Mouse (Mus musculus) midbrain, postnatal 0 days (tissue): ENCODE data around the gene Car7. TPM values are rescaled to one million over a fixed set of nuclear protein-coding genes. Genes with fewer than 3 reads are reported as not detected.
A peak's percentile ranks its signal among the peaks of the same experiment; 100 is the strongest.

ENCODE experiments used
- ATAC-seq: fragments of 200-750 bp; cut with Nextera tagmentation; 2 replicates; pipeline ENCODE4 v1.8.0; 2017; ENCODE audit warnings: moderate number of reproducible peaks, mild to moderate bottlenecking, moderate TSS enrichment, moderate library complexity; ENCODE audit not compliant: low FRiP score
- DNase-seq: peaks from one replicate; pipeline ENCODE4 v3.0.0-alpha.2; 2015; ENCODE audit warnings: low spot score
- H3K27ac ChIP-seq: fragments of 300-500 bp; sonication (generic); 2 replicates; pipeline ENCODE4 v1.5.1; 2014; ENCODE audit warnings: low read depth, mild to moderate bottlenecking, low read length, mixed read lengths
- H3K27me3 ChIP-seq: fragments of 300-500 bp; sonication (generic); 2 replicates; pipeline ENCODE4 v1.6.1; 2014; ENCODE audit warnings: low read length, control low read depth, mixed read lengths; ENCODE audit not compliant: insufficient read depth
- H3K36me3 ChIP-seq: fragments of 300-500 bp; sonication (generic); 2 replicates; pipeline ENCODE4 v1.6.1; 2014; ENCODE audit warnings: low read length, control low read depth, mixed read lengths; ENCODE audit not compliant: insufficient read depth
- H3K4me1 ChIP-seq: fragments of 300-500 bp; sonication (generic); 2 replicates; pipeline ENCODE4 v1.6.1; 2014; ENCODE audit warnings: mild to moderate bottlenecking, control low read depth, antibody characterized with exemption, low read length, mixed read lengths; ENCODE audit not compliant: insufficient read depth
- H3K4me2 ChIP-seq: fragments of 300-500 bp; sonication (generic); 2 replicates; pipeline ENCODE4 v1.6.1; 2014; ENCODE audit warnings: low read depth, mild to moderate bottlenecking, low read length, mixed read lengths; ENCODE audit not compliant: poor library complexity, severe bottlenecking
- H3K4me3 ChIP-seq: fragments of 300-500 bp; sonication (generic); 2 replicates; pipeline ENCODE4 v1.5.1; 2014; ENCODE audit warnings: low read depth, mild to moderate bottlenecking, low read length, moderate library complexity
- H3K9ac ChIP-seq: fragments of 300-500 bp; sonication (generic); replicated peaks from 2 replicates; pipeline ENCODE4 v1.6.1; 2014; ENCODE audit warnings: mild to moderate bottlenecking, low read length, moderate library complexity, mixed read lengths; ENCODE audit not compliant: poor library complexity, severe bottlenecking
- H3K9me3 ChIP-seq: fragments of 300-500 bp; sonication (generic); 2 replicates; pipeline ENCODE4 v1.6.1; 2016; ENCODE audit warnings: low read length, control low read depth
- CTCF ChIP-seq: IDR thresholded peaks from 2 replicates; pipeline ENCODE4 v1.5.1; 2016; ENCODE audit warnings: antibody characterized with exemption, mild to moderate bottlenecking
- WGBS: fragments of 180-500 bp; shearing (Covaris S2); extraction: QIAGEN DNeasy Blood & Tissue Kit; methylation state at CpG from one replicate; pipeline ENCODE4 v1.1.7; 2014; 5-methylcytosine and 5-hydroxymethylcytosine counted together
- polyA plus RNA-seq: library from polyadenylated mRNA; unstranded; fragments of >200 nt; fragmentation: Nextera tagmentation; extraction: Ambion mirVana; gene quantifications from 2 replicates; pipeline ENCODE4 v1.2.1, GENCODE M21; 2015
- total RNA-seq: library from RNA; depleted of rRNA; stranded (reverse); fragments of >200 nt; gene quantifications from 2 replicates; pipeline ENCODE4 v1.2.3, GENCODE M21; 2014

Car7 gene
- total and polyA plus RNA-seq, 2 experiments from 2014 or later = 1.6 to 2.3 TPM

- 2% methylated on average over 9 of the region's 9 CpGs for WGBS
- DNase-seq = no peak
- H3K9ac ChIP-seq = peak overlapping the region; percentile 74
- peak overlapping the region; percentile 70 for H3K27ac ChIP-seq
- H3K4me2 ChIP-seq = peak overlapping the region; percentile 79
- ATAC-seq = 0 out of 2 replicates have a peak, but pooled peaks have one; percentile 2
- peaks cover 14% of the 10 kb centered on the region for H3K36me3 ChIP-seq
- H3K27me3 ChIP-seq = no peaks in the 10 kb centered on the region
- H3K4me1 ChIP-seq = no peaks in the 10 kb centered on the region
- H3K9me3 ChIP-seq = no peaks in the 10 kb centered on the region
- TF ChIP-seq CTCF = no peak
- H3K4me3 ChIP-seq = peak overlapping the region; percentile 69
Measured at GRCm38 (mm10) chr8:104591856-104592255, 57.4 kb downstream of the Car7 start.

DNA sequence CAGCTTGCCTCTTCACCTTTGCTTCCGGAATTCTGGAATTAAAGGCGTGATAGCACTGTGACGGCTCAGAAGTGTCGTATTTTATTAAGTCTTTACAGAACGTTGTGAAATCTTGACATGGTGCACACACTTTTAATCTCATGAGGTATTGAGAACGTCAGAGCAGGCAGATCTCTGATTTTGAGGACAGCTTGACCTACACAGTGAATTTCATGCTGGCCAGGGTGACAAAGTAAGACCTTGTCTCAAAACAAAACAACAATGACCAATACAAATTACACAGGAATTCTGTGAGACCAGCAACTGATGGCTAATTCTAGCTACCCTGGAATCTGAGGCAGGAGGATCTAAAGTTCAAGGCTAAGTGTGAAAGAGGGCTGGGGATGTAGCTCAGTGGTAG is 58.1 kb downstream of the Car7 start:
- Histone ChIP-seq H3K36me3 (peaks cover 14% of the 10 kb centered on the region), H3K4me1 (no peaks in the 10 kb centered on the region), H3K27me3 (no peaks in the 10 kb centered on the region), H3K9me3 (no peaks in the 10 kb centered on the region), H3K27ac (no peak overlapping the region), H3K4me3 (peak overlapping the region; percentile 69; the same call in 1 of the 2 replicates), H3K9ac (peak overlapping the region; percentile 74; the same call in 1 of the 2 replicates), H3K4me2 (peak overlapping the region; percentile 79)
- WGBS = 54% methylated on average over 6 of the region's 6 CpGs
- DNase-seq (no peak), ATAC-seq (no peak)
- no peak for TF ChIP-seq CTCF

DNA sequence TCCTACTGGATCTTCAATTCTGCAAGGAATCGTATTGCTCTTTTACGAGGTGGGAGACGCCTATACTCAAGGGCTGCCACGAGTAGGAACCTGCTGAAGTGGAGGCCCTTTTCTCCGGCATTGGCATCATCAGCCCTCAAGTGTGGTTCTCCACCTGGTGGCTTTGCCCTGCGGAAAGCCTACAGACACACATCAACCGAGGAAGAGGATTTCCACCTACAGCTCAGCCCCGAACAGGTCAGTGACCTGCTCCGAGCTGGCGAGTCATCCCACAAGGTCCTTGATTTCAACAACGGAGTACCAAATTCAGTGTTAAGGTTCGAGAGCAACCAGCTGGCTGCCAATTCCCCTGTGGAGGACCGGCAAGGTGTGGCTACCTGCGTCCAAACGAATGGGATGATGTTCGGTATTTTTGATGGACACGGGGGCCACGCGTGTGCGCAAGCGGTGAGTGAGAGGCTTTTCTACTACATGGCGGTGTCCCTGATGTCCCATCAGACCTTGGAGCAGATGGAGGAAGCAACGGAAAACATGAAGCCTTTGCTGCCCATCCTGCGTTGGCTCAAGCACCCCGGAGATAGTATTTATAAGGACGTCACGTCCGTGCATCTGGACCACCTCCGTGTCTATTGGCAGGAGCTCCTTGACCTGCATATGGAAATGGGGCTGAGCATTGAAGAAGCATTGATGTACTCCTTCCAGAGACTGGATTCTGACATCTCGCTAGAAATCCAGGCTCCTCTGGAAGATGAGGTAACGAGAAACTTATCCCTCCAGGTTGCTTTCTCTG is 59.2 kb downstream of the Car7 start:
- peaks cover 14% of the 10 kb centered on the region for H3K36me3 ChIP-seq
- no peak overlapping the region for H3K9ac ChIP-seq
- H3K4me3 ChIP-seq = no peak overlapping the region
- 94% methylated on average over 31 of the region's 31 CpGs for WGBS
- no peak overlapping the region for H3K4me2 ChIP-seq
- no peaks in the 10 kb centered on the region for H3K27me3 ChIP-seq
- no peaks in the 10 kb centered on the region for H3K4me1 ChIP-seq
- no peaks in the 10 kb centered on the region for H3K9me3 ChIP-seq
- no peak for DNase-seq
- ATAC-seq = no peak
- TF ChIP-seq CTCF = no peak
- no peak overlapping the region for H3K27ac ChIP-seq

GRCm38 (mm10) chr8:104594611-104595362 is 60.3 kb downstream of the Car7 start:
- no peak overlapping the region for H3K9ac ChIP-seq
- no peaks in the 10 kb centered on the region for H3K9me3 ChIP-seq

DNA sequence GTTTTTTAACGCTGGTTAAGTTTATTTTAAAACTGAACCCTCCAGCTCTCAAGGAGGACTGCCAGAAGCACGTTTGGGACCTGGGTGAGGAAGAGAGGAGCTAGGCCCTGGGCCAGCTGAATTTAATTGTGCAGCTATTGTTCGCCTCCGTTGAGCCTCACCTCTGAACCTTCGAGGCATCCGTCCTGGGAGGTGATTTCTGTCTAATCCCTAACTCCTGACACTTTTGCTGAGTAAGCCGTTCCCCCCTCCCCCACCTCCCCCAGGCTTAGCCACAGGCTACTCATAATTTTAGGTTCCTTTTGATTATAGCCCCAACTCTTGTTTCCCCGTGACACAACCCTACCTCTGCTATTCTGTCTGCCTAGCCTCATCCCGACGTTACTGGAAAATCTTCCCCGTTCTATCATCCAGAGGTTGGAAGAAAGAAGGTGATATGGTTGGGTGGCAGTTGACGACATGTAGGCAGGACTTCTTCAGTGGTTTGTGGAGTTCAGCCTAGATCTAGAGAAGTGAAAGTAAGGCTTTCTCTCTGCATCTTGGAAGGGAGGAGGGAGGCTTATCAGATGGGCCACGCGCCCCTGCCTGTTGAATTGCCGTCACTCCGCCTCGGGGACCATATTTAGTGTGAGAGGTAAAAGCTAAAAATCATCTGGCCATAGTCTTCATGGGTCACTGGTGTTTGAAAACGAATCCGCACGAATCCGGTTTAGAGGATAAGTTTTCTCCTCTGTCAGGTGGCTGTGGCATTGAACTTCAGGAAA is 61.5 kb downstream of the Car7 start:
- WGBS = 89% methylated on average over 21 of the region's 21 CpGs
- no peak for ATAC-seq

More at GRCm38 (mm10) chr8:104594611-104595362, 60.3 kb downstream of the Car7 start:
- 94% methylated on average over 19 of the region's 19 CpGs for WGBS
- peaks cover 14% of the 10 kb centered on the region for H3K36me3 ChIP-seq
- TF ChIP-seq CTCF = no peak
- ATAC-seq (no peak), DNase-seq (no peak)
- H3K4me1 ChIP-seq = no peaks in the 10 kb centered on the region
- no peak overlapping the region for H3K4me3 ChIP-seq
- H3K4me2 ChIP-seq = no peak overlapping the region
- no peak overlapping the region for H3K27ac ChIP-seq
- H3K27me3 ChIP-seq = no peaks in the 10 kb centered on the region

More for the DNA sequence above, 61.5 kb downstream of the Car7 start:
- no peak for DNase-seq
- H3K27ac ChIP-seq = no peak overlapping the region
- H3K4me3 ChIP-seq = no peak overlapping the region
- TF ChIP-seq CTCF = no peak
- H3K36me3 ChIP-seq = peaks cover 14% of the 10 kb centered on the region
- H3K9ac ChIP-seq = no peak overlapping the region
- no peaks in the 10 kb centered on the region for H3K27me3 ChIP-seq
- no peak overlapping the region for H3K4me2 ChIP-seq
- H3K4me1 ChIP-seq = no peaks in the 10 kb centered on the region
- H3K9me3 ChIP-seq = no peaks in the 10 kb centered on the region
